Mouse (Mus musculus) thymus, adult 2 months (tissue): ENCODE data around the gene Snx18. TPM values are rescaled to one million over a fixed set of nuclear protein-coding genes. Genes with fewer than 3 reads are reported as not detected.

Experiments used
- DNase-seq: peaks from one replicate; pipeline ENCODE4 v3.0.0; 2021
- H3K27ac ChIP-seq: fragments of 200-500 bp; 2 replicates; pipeline ENCODE4 v1.5.1; 2012; ENCODE audit warnings: low read length, control low read depth; ENCODE audit not compliant: control insufficient read depth, insufficient read depth
- H3K27me3 ChIP-seq: fragments of 200-500 bp; 2 replicates; pipeline ENCODE4 v1.6.1; 2012; ENCODE audit warnings: mild to moderate bottlenecking, low read length, moderate library complexity, mixed read lengths; ENCODE audit not compliant: control insufficient read depth, insufficient read depth
- H3K36me3 ChIP-seq: fragments of 200-500 bp; 2 replicates; pipeline ENCODE4 v1.6.1; 2012; ENCODE audit warnings: mild to moderate bottlenecking, low read length, moderate library complexity; ENCODE audit not compliant: control insufficient read depth, insufficient read depth
- H3K4me1 ChIP-seq: fragments of 200-500 bp; replicated peaks from 2 replicates; pipeline ENCODE4 v1.6.1; 2012; ENCODE audit warnings: low read length; ENCODE audit not compliant: control insufficient read depth, insufficient read depth
- H3K4me3 ChIP-seq: fragments of 200-500 bp; 2 replicates; pipeline ENCODE4 v1.5.1; 2012; ENCODE audit warnings: mild to moderate bottlenecking, low read length, control low read depth, moderate library complexity; ENCODE audit not compliant: control insufficient read depth, insufficient read depth
- CTCF ChIP-seq: fragments of 200-500 bp; IDR thresholded peaks from 2 replicates; pipeline ENCODE4 v1.5.1; 2012; ENCODE audit warnings: mild to moderate bottlenecking, control low read depth, low read length, moderate library complexity, borderline replicate concordance; ENCODE audit not compliant: control insufficient read depth, poor library complexity, insufficient read depth; ENCODE audit errors: extremely low read depth
- POLR2A ChIP-seq: fragments of 200-500 bp; IDR thresholded peaks from 2 replicates; pipeline ENCODE4 v1.6.1; 2012; ENCODE audit warnings: mild to moderate bottlenecking, low read length, control low read depth, moderate library complexity; ENCODE audit not compliant: control insufficient read depth, poor library complexity, insufficient read depth; ENCODE audit errors: extremely low read depth
- WGBS: fragments of 180-500 bp; shearing (Covaris S2); methylation state at CpG from one replicate; pipeline ENCODE4 v1.1.7; 2018; 5-methylcytosine and 5-hydroxymethylcytosine counted together
- polyA plus RNA-seq: library from polyadenylated mRNA; depleted of rRNA; stranded (reverse); fragments of >200 nt; gene quantifications from 2 replicates; pipeline ENCODE4 v1.2.3, GENCODE M21; 2012

Gene Snx18
- polyA plus RNA-seq, 1 experiment = 15.6 TPM

- DNase-seq = no peak
- Histone ChIP-seq H3K4me3 (no peak overlapping the region), H3K27me3 (no peaks in the 10 kb centered on the region), H3K36me3 (peaks cover 4% of the 10 kb centered on the region; the same call in 1 of the 2 replicates), H3K27ac (no peak overlapping the region), H3K4me1 (peaks cover 11% of the 10 kb centered on the region)
- 96% methylated on average over 10 of the region's 10 CpGs for WGBS
- no peak for TF ChIP-seq POLR2A
- TF ChIP-seq CTCF = no peak
Observed at GRCm38 (mm10) chr13:113597616-113598015, 20.7 kb downstream of the Snx18 start.

GRCm38 (mm10) chr13:113596821-113597541 lies 21.4 kb downstream of the Snx18 start:
- Histone ChIP-seq H3K36me3 (peaks cover 4% of the 10 kb centered on the region; the same call in 1 of the 2 replicates), H3K27me3 (no peaks in the 10 kb centered on the region), H3K27ac (no peak overlapping the region), H3K4me3 (no peak overlapping the region), H3K4me1 (peaks cover 11% of the 10 kb centered on the region)
- WGBS = 95% methylated on average over 13 of the region's 13 CpGs
- TF ChIP-seq CTCF = no peak
- no peak for DNase-seq

- peaks cover 4% of the 10 kb centered on the region; the same call in 1 of the 2 replicates for H3K36me3 ChIP-seq
- no peak overlapping the region for H3K27ac ChIP-seq
- H3K4me3 ChIP-seq = no peak overlapping the region
- no peak for TF ChIP-seq POLR2A
- TF ChIP-seq CTCF = no peak
- DNase-seq = no peak
- 89% methylated on average over 8 of the region's 8 CpGs for WGBS
- H3K27me3 ChIP-seq = no peaks in the 10 kb centered on the region
- peaks cover 7% of the 10 kb centered on the region for H3K4me1 ChIP-seq
Observed at GRCm38 (mm10) chr13:113595987-113596386, 22.4 kb downstream of the Snx18 start.

GRCm38 (mm10) chr13:113595219-113595618 lies 23.1 kb downstream of the Snx18 start:
- DNase-seq = no peak
- H3K27ac ChIP-seq = no peak overlapping the region
- H3K4me1 ChIP-seq = peaks cover 3% of the 10 kb centered on the region; the same call in 1 of the 2 replicates
- TF ChIP-seq POLR2A (no peak), CTCF (no peak)
- H3K36me3 ChIP-seq = peaks cover 4% of the 10 kb centered on the region; the same call in 1 of the 2 replicates
- no peaks in the 10 kb centered on the region for H3K27me3 ChIP-seq
- no peak overlapping the region for H3K4me3 ChIP-seq
- WGBS = 93% methylated on average over 8 of the region's 8 CpGs

GRCm38 (mm10) chr13:113594361-113594760 lies 24.0 kb downstream of the Snx18 start:
- Histone ChIP-seq H3K27me3 (no peaks in the 10 kb centered on the region), H3K36me3 (peaks cover 4% of the 10 kb centered on the region; the same call in 1 of the 2 replicates), H3K4me1 (no peaks in the 10 kb centered on the region), H3K4me3 (no peak overlapping the region), H3K27ac (no peak overlapping the region)
- WGBS = 97% methylated on average over 12 of the region's 12 CpGs
- no peak for TF ChIP-seq CTCF
- no peak for DNase-seq

GRCm38 (mm10) chr13:113593711-113594110 lies 24.7 kb downstream of the Snx18 start:
- no peaks in the 10 kb centered on the region for H3K4me1 ChIP-seq
- TF ChIP-seq POLR2A (no peak), CTCF (no peak)
- no peak for DNase-seq
- H3K4me3 ChIP-seq = no peak overlapping the region
- no peaks in the 10 kb centered on the region for H3K27me3 ChIP-seq
- 95% methylated on average over 17 of the region's 17 CpGs for WGBS
- H3K36me3 ChIP-seq = peaks cover 4% of the 10 kb centered on the region; the same call in 1 of the 2 replicates
- no peak overlapping the region for H3K27ac ChIP-seq
